Comparison of ENCODE assay signal across 9 mouse cellular contexts in genomic region chr17:86337076-86337475, GRCm38 (mm10).
A peak's percentile ranks its signal among the peaks of the same experiment; 100 is the strongest.
DNase-seq lines count a peak whose midpoint lies in the region; ATAC-seq lines count a peak whose summit lies in the region.
"Had no signal": no experiment of that assay in that cellular context is flagged by ENCODE, and none has a peak within 500 bp of the region (broad histone marks: within the 10 kb centered on the region; RNA-seq: fewer than 3 reads in every experiment).

No protein-coding gene starts in this region.

- H3K4me1 ChIP-seq in forebrain, embryonic 16.5 days (replicated peaks; ENCODE audit: control insufficient read depth, insufficient read depth, low read length) = no peaks in the 10 kb centered on the region

- H3K36me3 ChIP-seq in forebrain, embryonic 16.5 days (ENCODE audit: control insufficient read depth, insufficient read depth) = no peaks in the 10 kb centered on the region

- H3K9ac ChIP-seq in forebrain, embryonic 16.5 days (replicated peaks; ENCODE audit: low read depth, low read length) = no peak overlapping the region
- H3K9ac ChIP-seq: forebrain, postnatal 0 days had no signal

- H3K4me3 ChIP-seq in forebrain, embryonic 16.5 days (replicated peaks; ENCODE audit: low read length) = no peak overlapping the region

- no peak overlapping the region for H3K27ac ChIP-seq in forebrain, embryonic 16.5 days (ENCODE audit: low read length)

- H3K4me2 ChIP-seq in forebrain, embryonic 16.5 days (ENCODE audit: low read length) = no peak overlapping the region

- ATAC-seq in CD4-positive, CD25-positive, alpha-beta regulatory T cell, adult 4 months = peak; percentile 75
- ATAC-seq in neutrophil, adult 5-6 weeks (ENCODE audit: extremely low read depth, insufficient number of reproducible peaks, low FRiP score, poor library complexity, severe bottlenecking) = peak; percentile 89
- no peak for ATAC-seq in forebrain, embryonic 16.5 days
- ATAC-seq: forebrain, postnatal 0 days had no signal

- WGBS in forebrain, embryonic 16.5 days = 81% methylated on average over 3 of the region's 3 CpGs

- H3K9me3 ChIP-seq in forebrain, embryonic 16.5 days (ENCODE audit: control insufficient read depth, low read length) = no peaks in the 10 kb centered on the region

- no peaks in the 10 kb centered on the region for H3K27me3 ChIP-seq in forebrain, embryonic 16.5 days (replicated peaks; ENCODE audit: control insufficient read depth, insufficient read depth, low read length)

- peak; percentile 9 for DNase-seq in adrenal gland, postnatal 25 days
- DNase-seq in kidney, postnatal 14 days = peak; percentile 60
- no peak for DNase-seq in layer of hippocampus, postnatal 36 days
- DNase-seq in ovary, adult 18-20 months (ENCODE audit: low spot score) = no peak
- no peak for DNase-seq in gastrocnemius, postnatal 10 days
- DNase-seq: forebrain, postnatal 0 days had no signal

Comparison
In these comparisons a context has a peak if more than half of its experiments do, and no peak if none do; other contexts are left out.
1. DNase-seq: peak in adrenal gland, postnatal 25 days (single experiment) and kidney, postnatal 14 days (single experiment); none in layer of hippocampus, postnatal 36 days (0 of 2), ovary, adult 18-20 months (single experiment) and gastrocnemius, postnatal 10 days (single experiment).